Mouse (Mus musculus): ENCODE measurements around the gene Sorbs2. TPM values are rescaled to one million over a fixed set of nuclear protein-coding genes. Genes with fewer than 3 reads are reported as not detected.

Gene Sorbs2
- polyA plus RNA-seq, 1 experiment from 2014 or later: 476 TPM

DNA sequence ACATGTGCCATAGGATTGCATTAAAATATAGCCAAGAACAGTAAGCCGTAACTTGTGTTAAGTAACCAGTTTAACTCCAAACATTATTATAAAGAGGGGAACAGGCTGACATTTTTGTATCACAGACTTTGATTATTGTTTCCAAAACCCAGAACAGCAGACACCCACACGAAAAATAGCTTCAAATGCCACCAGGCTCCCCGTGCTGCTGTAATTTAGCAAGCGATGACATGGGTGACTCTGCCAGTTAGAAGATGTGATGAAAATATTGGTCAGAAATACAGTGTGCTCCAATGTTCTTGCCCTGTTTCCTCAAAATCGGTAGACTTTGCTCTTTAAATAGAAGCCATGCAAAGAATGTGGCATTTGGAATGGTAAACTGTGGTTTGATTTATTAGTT, 217.7 kb downstream of the Sorbs2 start:
- Histone ChIP-seq H3K4me3 (ENCODE audit: control insufficient read depth in 1 of 2, insufficient read depth in 1 of 2, low read depth in 1 of 2, low read length in 2 of 2) (no peak overlapping the region), H3K4me2 (ENCODE audit: low read length) (no peak overlapping the region), H3K9me3 (ENCODE audit: control insufficient read depth, low read length) (no peaks in the 10 kb centered on the region), H3K36me3 (ENCODE audit: control insufficient read depth, insufficient read depth, low read length) (peaks cover 22% of the 10 kb centered on the region), H3K9ac (ENCODE audit: low read length) (no peak overlapping the region), H3K27ac (replicated peaks in 1 of 2; ENCODE audit: control insufficient read depth in 1 of 2, insufficient read depth in 1 of 2, low read depth in 2 of 2, low read length in 2 of 2) (no peak overlapping the region), H3K4me1 (ENCODE audit: control insufficient read depth in 2 of 2, insufficient read depth in 2 of 2, low read length in 2 of 2) (peaks cover 3 to 17% of the 10 kb centered on the region in 2 experiments; a peak in 3 of 4 replicates), H3K27me3 (ENCODE audit: control insufficient read depth, insufficient read depth, low read length) (no peaks in the 10 kb centered on the region)
- ATAC-seq (ENCODE audit: insufficient number of reproducible peaks, insufficient read depth, low FRiP score, low read depth): no peak
- WGBS: 73% methylated on average over 5 of the region's 5 CpGs

DNA sequence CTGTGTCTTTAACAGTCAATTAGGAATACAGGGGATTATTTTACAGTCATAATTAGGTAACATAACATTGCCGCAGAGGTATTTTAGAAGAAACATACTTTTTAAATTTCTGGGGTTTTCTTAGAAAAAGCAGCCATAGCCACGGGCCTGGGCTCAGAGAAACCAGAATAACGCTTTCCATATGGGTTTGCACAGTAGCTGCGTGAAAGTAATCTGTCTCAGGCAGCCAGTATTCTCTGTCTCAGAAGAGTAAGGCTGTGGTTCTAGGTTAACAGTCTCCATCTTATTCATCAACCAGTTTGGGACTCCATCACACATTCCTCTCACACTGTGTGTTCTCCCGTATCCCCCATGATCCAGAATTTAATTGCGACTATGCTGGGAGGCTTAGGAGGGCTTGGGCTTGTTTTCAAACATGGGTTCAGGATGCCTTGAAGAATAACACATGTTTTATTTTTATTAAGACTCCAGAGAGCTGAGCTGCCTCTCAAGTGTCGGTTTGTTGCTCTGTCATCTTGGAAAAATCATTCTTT, 222.3 kb downstream of the Sorbs2 start:
- Histone ChIP-seq H3K9me3 (ENCODE audit: control insufficient read depth, low read length) (no peaks in the 10 kb centered on the region), H3K36me3 (ENCODE audit: control insufficient read depth, insufficient read depth, low read length) (peaks cover 9% of the 10 kb centered on the region; the same call in 1 of the 2 replicates), H3K4me2 (ENCODE audit: low read length) (no peak overlapping the region), H3K9ac (ENCODE audit: low read length) (no peak overlapping the region), H3K4me3 (ENCODE audit: control insufficient read depth in 1 of 2, insufficient read depth in 1 of 2, low read depth in 1 of 2, low read length in 2 of 2) (no peak overlapping the region), H3K27ac (replicated peaks in 1 of 2; ENCODE audit: control insufficient read depth in 1 of 2, insufficient read depth in 1 of 2, low read depth in 2 of 2, low read length in 2 of 2) (no peak overlapping the region), H3K27me3 (ENCODE audit: control insufficient read depth, insufficient read depth, low read length) (no peaks in the 10 kb centered on the region), H3K4me1 (ENCODE audit: control insufficient read depth in 2 of 2, insufficient read depth in 2 of 2, low read length in 2 of 2) (peaks cover 5 to 16% of the 10 kb centered on the region in 2 experiments; a peak in 3 of 4 replicates)
- ATAC-seq (ENCODE audit: insufficient number of reproducible peaks, insufficient read depth, low FRiP score, low read depth): no peak
- 77% methylated on average over 7 of the region's 7 CpGs for WGBS

DNA sequence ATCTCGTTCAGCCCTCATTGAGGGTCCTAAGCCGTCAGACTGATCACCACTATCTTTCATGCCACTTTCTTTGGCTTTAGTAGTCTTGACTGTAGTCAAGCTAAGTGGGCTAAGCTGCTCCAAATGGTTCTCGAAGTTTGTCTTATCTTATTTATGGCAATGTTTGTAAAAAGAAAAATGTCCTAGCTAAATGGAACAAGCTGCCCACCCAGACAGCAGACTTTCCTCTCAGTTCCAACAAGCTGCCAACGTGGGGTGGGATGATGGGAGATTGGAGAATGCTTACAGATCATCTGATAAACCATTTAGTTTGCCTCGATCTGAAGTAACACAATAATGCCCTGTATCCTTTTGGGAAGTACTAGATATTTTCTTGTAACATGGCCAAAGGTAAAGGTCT, 223.2 kb downstream of the Sorbs2 start:
- no peaks in the 10 kb centered on the region for H3K27me3 ChIP-seq (ENCODE audit: control insufficient read depth, insufficient read depth, low read length)
- no peak overlapping the region for H3K27ac ChIP-seq (replicated peaks in 1 of 2; ENCODE audit: control insufficient read depth in 1 of 2, insufficient read depth in 1 of 2, low read depth in 2 of 2, low read length in 2 of 2)
- no peak overlapping the region for H3K9ac ChIP-seq (ENCODE audit: low read length)
- H3K4me3 ChIP-seq (ENCODE audit: control insufficient read depth in 1 of 2, insufficient read depth in 1 of 2, low read depth in 1 of 2, low read length in 2 of 2): no peak overlapping the region
- peaks cover 5 to 16% of the 10 kb centered on the region in 2 experiments; a peak in 3 of 4 replicates for H3K4me1 ChIP-seq (ENCODE audit: control insufficient read depth in 2 of 2, insufficient read depth in 2 of 2, low read length in 2 of 2)
- no peaks in the 10 kb centered on the region for H3K9me3 ChIP-seq (ENCODE audit: control insufficient read depth, low read length)
- H3K4me2 ChIP-seq (ENCODE audit: low read length): no peak overlapping the region
- H3K36me3 ChIP-seq (ENCODE audit: control insufficient read depth, insufficient read depth, low read length): peaks cover 9% of the 10 kb centered on the region; the same call in 1 of the 2 replicates
- 74% methylated on average over 5 of the region's 5 CpGs for WGBS
- ATAC-seq (ENCODE audit: insufficient number of reproducible peaks, insufficient read depth, low FRiP score, low read depth): no peak

DNA sequence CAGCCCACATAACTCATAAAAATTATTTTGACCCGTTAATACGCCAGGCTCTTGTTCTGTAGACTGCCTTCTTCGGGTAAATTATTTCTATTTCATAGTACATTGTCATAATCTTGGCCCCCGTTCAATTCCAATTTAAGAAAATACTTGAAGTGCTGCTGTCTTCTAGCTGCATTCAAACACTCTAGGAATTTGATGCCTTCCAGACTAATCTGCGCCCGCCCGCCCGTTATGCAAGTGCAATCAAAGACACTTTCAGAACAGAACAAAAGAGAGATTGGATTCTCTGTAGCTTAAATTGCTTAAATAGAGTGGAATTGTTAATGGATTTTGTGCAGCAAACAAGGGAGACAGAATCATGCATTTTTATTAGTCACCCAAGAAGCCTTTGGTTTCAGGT, 226.5 kb downstream of the Sorbs2 start:
- peaks cover 5% of the 10 kb centered on the region in 2 experiments; a peak in 2 of 4 replicates for H3K4me1 ChIP-seq (ENCODE audit: control insufficient read depth in 2 of 2, insufficient read depth in 2 of 2, low read length in 2 of 2)
- 32% methylated on average over 8 of the region's 8 CpGs for WGBS
- H3K4me3 ChIP-seq (ENCODE audit: control insufficient read depth in 1 of 2, insufficient read depth in 1 of 2, low read depth in 1 of 2, low read length in 2 of 2): no peak overlapping the region
- H3K9ac ChIP-seq (ENCODE audit: low read length): no peak overlapping the region
- H3K27me3 ChIP-seq (ENCODE audit: control insufficient read depth, insufficient read depth, low read length): no peaks in the 10 kb centered on the region
- ATAC-seq (ENCODE audit: insufficient number of reproducible peaks, insufficient read depth, low FRiP score, low read depth): no peak
- H3K4me2 ChIP-seq (ENCODE audit: low read length): peak overlapping the region; percentile 16
- H3K9me3 ChIP-seq (ENCODE audit: control insufficient read depth, low read length): no peaks in the 10 kb centered on the region
- peaks cover 30% of the 10 kb centered on the region for H3K36me3 ChIP-seq (ENCODE audit: control insufficient read depth, insufficient read depth, low read length)
- peak overlapping the region in 1 of 2 experiments; percentile 10; a peak in 2 of 4 replicates for H3K27ac ChIP-seq (replicated peaks in 1 of 2; ENCODE audit: control insufficient read depth in 1 of 2, insufficient read depth in 1 of 2, low read depth in 2 of 2, low read length in 2 of 2)

DNA sequence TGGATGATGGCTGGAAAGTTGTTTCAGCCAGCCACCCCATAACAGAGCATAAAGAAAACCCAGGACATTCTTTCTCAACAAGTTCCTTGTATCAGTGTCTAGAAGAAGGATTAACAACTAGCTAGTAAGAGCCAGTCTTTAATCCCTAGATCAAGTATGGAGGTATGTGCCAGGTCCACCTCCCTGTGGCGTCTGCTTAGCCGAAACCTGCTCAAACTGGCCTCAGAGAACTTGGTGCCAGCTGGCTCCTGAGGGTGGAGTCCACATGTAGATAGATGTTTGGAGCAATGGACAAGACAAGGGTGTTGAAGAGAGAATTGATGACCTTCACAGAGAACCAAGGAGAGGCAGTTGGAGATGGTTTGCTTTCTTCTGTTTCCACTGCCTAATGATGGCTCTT, 229.7 kb downstream of the Sorbs2 start:
- Histone ChIP-seq H3K36me3 (ENCODE audit: control insufficient read depth, insufficient read depth, low read length) (peaks cover 39% of the 10 kb centered on the region), H3K9ac (ENCODE audit: low read length) (no peak overlapping the region), H3K9me3 (ENCODE audit: control insufficient read depth, low read length) (no peaks in the 10 kb centered on the region), H3K4me3 (ENCODE audit: control insufficient read depth in 1 of 2, insufficient read depth in 1 of 2, low read depth in 1 of 2, low read length in 2 of 2) (no peak overlapping the region), H3K27me3 (ENCODE audit: control insufficient read depth, insufficient read depth, low read length) (no peaks in the 10 kb centered on the region), H3K4me2 (ENCODE audit: low read length) (no peak overlapping the region), H3K4me1 (ENCODE audit: control insufficient read depth in 2 of 2, insufficient read depth in 2 of 2, low read length in 2 of 2) (peaks cover 6 to 18% of the 10 kb centered on the region in 2 experiments), H3K27ac (replicated peaks in 1 of 2; ENCODE audit: control insufficient read depth in 1 of 2, insufficient read depth in 1 of 2, low read depth in 2 of 2, low read length in 2 of 2) (peak overlapping the region in 1 of 2 experiments; percentile 1; a peak in 1 of 4 replicates)
- WGBS: 57% methylated on average over 2 of the region's 2 CpGs
- ATAC-seq (ENCODE audit: insufficient number of reproducible peaks, insufficient read depth, low FRiP score, low read depth): no peak

DNA sequence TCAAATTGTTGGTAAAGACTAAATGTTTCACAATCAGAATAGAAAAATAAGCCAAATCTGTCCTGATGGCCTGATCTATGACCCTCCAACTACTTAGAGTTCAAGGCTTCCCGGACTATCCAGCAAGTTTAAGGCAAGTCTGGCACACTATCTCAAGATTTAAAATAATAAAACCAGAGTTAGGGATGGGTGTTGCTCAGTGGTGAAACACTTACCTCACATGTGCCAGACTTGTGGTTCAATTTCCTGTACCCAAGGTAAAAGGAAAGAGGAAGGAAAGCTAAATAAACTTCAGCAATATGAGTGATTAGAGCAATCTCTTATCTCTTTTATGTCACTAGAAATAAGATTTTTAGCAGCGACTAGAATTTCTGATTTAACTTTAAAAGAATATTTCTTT, 235.7 kb downstream of the Sorbs2 start:
- H3K27ac ChIP-seq (replicated peaks in 1 of 2; ENCODE audit: control insufficient read depth in 1 of 2, insufficient read depth in 1 of 2, low read depth in 2 of 2, low read length in 2 of 2): no peak overlapping the region
- peaks cover 3 to 13% of the 10 kb centered on the region in 2 experiments; a peak in 2 of 4 replicates for H3K4me1 ChIP-seq (ENCODE audit: control insufficient read depth in 2 of 2, insufficient read depth in 2 of 2, low read length in 2 of 2)
- peaks cover 60% of the 10 kb centered on the region for H3K36me3 ChIP-seq (ENCODE audit: control insufficient read depth, insufficient read depth, low read length)
- no peak for ATAC-seq (ENCODE audit: insufficient number of reproducible peaks, insufficient read depth, low FRiP score, low read depth)
- H3K9ac ChIP-seq (ENCODE audit: low read length): no peak overlapping the region
- no peak overlapping the region for H3K4me3 ChIP-seq (ENCODE audit: control insufficient read depth in 1 of 2, insufficient read depth in 1 of 2, low read depth in 1 of 2, low read length in 2 of 2)
- WGBS: 72% methylated on average over 2 of the region's 2 CpGs
- no peaks in the 10 kb centered on the region for H3K27me3 ChIP-seq (ENCODE audit: control insufficient read depth, insufficient read depth, low read length)
- no peak overlapping the region for H3K4me2 ChIP-seq (ENCODE audit: low read length)
- H3K9me3 ChIP-seq (ENCODE audit: control insufficient read depth, low read length): no peaks in the 10 kb centered on the region

DNA sequence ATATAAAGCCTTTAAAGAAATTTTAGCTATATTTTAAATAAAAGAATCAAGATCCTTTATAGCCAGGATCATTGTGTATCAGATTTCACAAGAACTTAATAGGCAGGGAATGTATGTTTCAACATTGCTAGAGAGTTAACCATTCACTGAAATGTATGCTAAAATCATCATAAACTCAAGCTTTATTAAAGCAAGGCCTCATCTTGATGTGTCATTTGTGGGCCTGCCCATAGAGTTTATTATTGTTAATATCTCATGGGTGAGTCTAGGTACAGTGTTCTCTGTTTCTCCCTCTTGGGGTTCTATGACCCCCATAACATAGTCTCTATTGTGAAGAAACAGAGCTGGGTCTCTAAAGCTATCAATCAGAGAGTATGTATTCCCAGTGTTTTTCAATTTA, 236.2 kb downstream of the Sorbs2 start:
- no peak for ATAC-seq (ENCODE audit: insufficient number of reproducible peaks, insufficient read depth, low FRiP score, low read depth)
- H3K36me3 ChIP-seq (ENCODE audit: control insufficient read depth, insufficient read depth, low read length): peaks cover 61% of the 10 kb centered on the region

More for the DNA sequence above, 236.2 kb downstream of the Sorbs2 start:
- peaks cover 3 to 13% of the 10 kb centered on the region in 2 experiments; a peak in 2 of 4 replicates for H3K4me1 ChIP-seq (ENCODE audit: control insufficient read depth in 2 of 2, insufficient read depth in 2 of 2, low read length in 2 of 2)
- H3K4me3 ChIP-seq (ENCODE audit: control insufficient read depth in 1 of 2, insufficient read depth in 1 of 2, low read depth in 1 of 2, low read length in 2 of 2): no peak overlapping the region
- no peak overlapping the region for H3K27ac ChIP-seq (replicated peaks in 1 of 2; ENCODE audit: control insufficient read depth in 1 of 2, insufficient read depth in 1 of 2, low read depth in 2 of 2, low read length in 2 of 2)
- H3K9me3 ChIP-seq (ENCODE audit: control insufficient read depth, low read length): no peaks in the 10 kb centered on the region
- H3K4me2 ChIP-seq (ENCODE audit: low read length): no peak overlapping the region
- no peaks in the 10 kb centered on the region for H3K27me3 ChIP-seq (ENCODE audit: control insufficient read depth, insufficient read depth, low read length)
- no peak overlapping the region for H3K9ac ChIP-seq (ENCODE audit: low read length)
